Comparison of ENCODE assay signal across 8 mouse cellular contexts in genomic region chr3:105052171-105052936, GRCm38 (mm10). TPM values are rescaled to one million over a fixed set of nuclear protein-coding genes. Genes with fewer than 3 reads are reported as not detected.
DNase-seq lines count a peak whose midpoint lies in the region; ATAC-seq and TF ChIP-seq lines count a peak whose summit lies in the region.

No protein-coding gene starts in this region.

- H3K27me3 ChIP-seq in kidney, embryonic 15.5 days, result no peaks in the 10 kb centered on the region
- H3K27me3 ChIP-seq in hindbrain, embryonic 12.5 days, result peaks cover 7% of the 10 kb centered on the region; the same call in 1 of the 2 replicates
- H3K27me3 ChIP-seq in midbrain, embryonic 12.5 days, result peaks cover 9% of the 10 kb centered on the region; the same call in 1 of the 2 replicates

- H3K27ac ChIP-seq in kidney, embryonic 15.5 days, result peak overlapping the region; percentile 85
- H3K27ac ChIP-seq in bone marrow, adult 2 months (ENCODE audit: control insufficient read depth, insufficient read depth, low read depth, low read length, poor library complexity), result no peak overlapping the region
- peak overlapping the region; percentile 92 for H3K27ac ChIP-seq in hindbrain, embryonic 12.5 days
- H3K27ac ChIP-seq in midbrain, embryonic 12.5 days (replicated peaks), result peak overlapping the region; percentile 88

- H3K4me1 ChIP-seq in kidney, embryonic 15.5 days, result peaks cover 50% of the 10 kb centered on the region
- no peaks in the 10 kb centered on the region; the same call in none of the 2 replicates for H3K4me1 ChIP-seq in bone marrow, adult 2 months (ENCODE audit: control insufficient read depth, insufficient read depth, low read length)
- peaks cover 32% of the 10 kb centered on the region for H3K4me1 ChIP-seq in hindbrain, embryonic 12.5 days
- peaks cover 26% of the 10 kb centered on the region for H3K4me1 ChIP-seq in midbrain, embryonic 12.5 days

- no peak for TF ChIP-seq POLR2A in bone marrow, adult 2 months (IDR thresholded peaks at IDR 0.05; ENCODE audit: borderline replicate concordance, control insufficient read depth, low read depth, low read length)

- H3K4me2 ChIP-seq in kidney, embryonic 15.5 days, result peak overlapping the region; percentile 78
- H3K4me2 ChIP-seq in hindbrain, embryonic 12.5 days (replicated peaks), result peak overlapping the region; percentile 82
- H3K4me2 ChIP-seq in midbrain, embryonic 12.5 days (replicated peaks), result peak overlapping the region; percentile 71

- no peak for DNase-seq in kidney, adult 18-20 months
- no peak for DNase-seq in gastrocnemius, postnatal 4 days (ENCODE audit: low spot score in 2 of 2)
- no peak for DNase-seq in right cerebral cortex, adult 18-20 months

- under 1% methylated on average over 37 of the region's 37 CpGs for WGBS in kidney, embryonic 15.5 days
- WGBS in bone marrow, adult 2 months, result 5% methylated on average over 37 of the region's 37 CpGs
- under 1% methylated on average over 32 of the region's 37 CpGs for WGBS in hindbrain, embryonic 12.5 days
- WGBS in midbrain, embryonic 12.5 days, result under 1% methylated on average over 35 of the region's 37 CpGs

- no peaks in the 10 kb centered on the region for H3K9me3 ChIP-seq in kidney, embryonic 15.5 days (replicated peaks)
- no peaks in the 10 kb centered on the region for H3K9me3 ChIP-seq in hindbrain, embryonic 12.5 days (replicated peaks)
- H3K9me3 ChIP-seq in midbrain, embryonic 12.5 days, result no peaks in the 10 kb centered on the region

- peak overlapping the region; percentile 84 for H3K4me3 ChIP-seq in kidney, embryonic 15.5 days (replicated peaks)
- H3K4me3 ChIP-seq in bone marrow, adult 2 months (replicated peaks; ENCODE audit: control insufficient read depth, low read depth, low read length), result peak overlapping the region; percentile 43
- peak overlapping the region; percentile 61 for H3K4me3 ChIP-seq in hindbrain, embryonic 12.5 days
- peak overlapping the region; percentile 91 for H3K4me3 ChIP-seq in midbrain, embryonic 12.5 days

- H3K36me3 ChIP-seq in kidney, embryonic 15.5 days, result no peaks in the 10 kb centered on the region
- H3K36me3 ChIP-seq in hindbrain, embryonic 12.5 days, result no peaks in the 10 kb centered on the region
- no peaks in the 10 kb centered on the region for H3K36me3 ChIP-seq in midbrain, embryonic 12.5 days

- ATAC-seq in kidney, embryonic 15.5 days (replicated peaks; ENCODE audit: low FRiP score), result peak; percentile 70
- peak; percentile 77 for ATAC-seq in hindbrain, embryonic 12.5 days (ENCODE audit: low FRiP score)
- ATAC-seq in midbrain, embryonic 12.5 days (ENCODE audit: low FRiP score, low read depth), result peak; percentile 78
- ATAC-seq in granulocyte monocyte progenitor cell, adult 5-6 weeks (replicated peaks; ENCODE audit: poor library complexity, severe bottlenecking), result no peak

- H3K9ac ChIP-seq in kidney, embryonic 15.5 days, result peak overlapping the region; percentile 84
- peak overlapping the region; percentile 88 for H3K9ac ChIP-seq in hindbrain, embryonic 12.5 days
- peak overlapping the region; percentile 92 for H3K9ac ChIP-seq in midbrain, embryonic 12.5 days (replicated peaks)

- no peak for TF ChIP-seq CTCF in bone marrow, adult 2 months (IDR thresholded peaks at IDR 0.05; ENCODE audit: control insufficient read depth, insufficient read depth, low read length)

RNA-seq across cellular contexts. Expression of gene Cttnbp2nl, which starts 0.6 kb away (rescaled TPM):
- 26.4 and 29.4 TPM in 2 replicates for polyA plus RNA-seq in kidney, embryonic 15.5 days (2015; fragmentation: Nextera tagmentation; extraction: Ambion mirVana)
- 4.3 and 5.8 TPM in 2 replicates for polyA plus RNA-seq in bone marrow, adult 2 months (2011; ENCODE audit: insufficient read depth, insufficient read length, low replicate concordance, missing spikeins)
- polyA plus RNA-seq in hindbrain, embryonic 12.5 days (2016; fragmentation: Nextera tagmentation; extraction: Ambion mirVana), result 60.3 and 66.8 TPM in 2 replicates
- polyA plus RNA-seq in midbrain, embryonic 12.5 days (2016; fragmentation: Nextera tagmentation; extraction: Ambion mirVana), result 53.3 and 63.5 TPM in 2 replicates
- 10 to 100 TPM; 19.5 to 21.1 TPM for total RNA-seq in gastrocnemius, postnatal 4 days (2021)
- 1.8 TPM in 1 of 2 replicates, not detected in the other for total RNA-seq in granulocyte monocyte progenitor cell, adult 5-6 weeks (2014; fragmentation: Nextera tagmentation)
- total RNA-seq in granulocyte monocyte progenitor cell, adult 5-6 weeks (2017), result 0.78 TPM in 1 of 2 replicates, not detected in the other

RNA-seq across cellular contexts. Expression of gene 4930564D02Rik, which starts 14.3 kb away (rescaled TPM):
- polyA plus RNA-seq in kidney, embryonic 15.5 days (2015; fragmentation: Nextera tagmentation; extraction: Ambion mirVana), result not detected in 2 replicates
- not detected in 2 replicates for polyA plus RNA-seq in bone marrow, adult 2 months (2011; ENCODE audit: insufficient read depth, insufficient read length, low replicate concordance, missing spikeins)
- polyA plus RNA-seq in hindbrain, embryonic 12.5 days (2016; fragmentation: Nextera tagmentation; extraction: Ambion mirVana), result not detected in 2 replicates
- polyA plus RNA-seq in midbrain, embryonic 12.5 days (2016; fragmentation: Nextera tagmentation; extraction: Ambion mirVana), result not detected in 2 replicates
- not detected for total RNA-seq in gastrocnemius, postnatal 4 days (2021)
- total RNA-seq in granulocyte monocyte progenitor cell, adult 5-6 weeks (2014; fragmentation: Nextera tagmentation), result not detected in 2 replicates
- not detected in 2 replicates for total RNA-seq in granulocyte monocyte progenitor cell, adult 5-6 weeks (2017)
